Mouse (Mus musculus) testis, adult 2 months (tissue): ENCODE results near the gene Arl6ip1.

Experiments used
- CTCF ChIP-seq: fragments of 200-500 bp; IDR thresholded peaks from 2 replicates; pipeline ENCODE4 v1.5.1; 2012; ENCODE audit warnings: low read depth, mild to moderate bottlenecking, inconsistent platforms, low read length, moderate library complexity; ENCODE audit not compliant: control insufficient read depth, insufficient read depth, insufficient replicate concordance
- POLR2A ChIP-seq: fragments of 200-500 bp; IDR thresholded peaks from 2 replicates; pipeline ENCODE4 v1.6.1; 2012; ENCODE audit warnings: low read depth, mild to moderate bottlenecking, inconsistent platforms, low read length, moderate library complexity; ENCODE audit not compliant: control insufficient read depth

DNA sequence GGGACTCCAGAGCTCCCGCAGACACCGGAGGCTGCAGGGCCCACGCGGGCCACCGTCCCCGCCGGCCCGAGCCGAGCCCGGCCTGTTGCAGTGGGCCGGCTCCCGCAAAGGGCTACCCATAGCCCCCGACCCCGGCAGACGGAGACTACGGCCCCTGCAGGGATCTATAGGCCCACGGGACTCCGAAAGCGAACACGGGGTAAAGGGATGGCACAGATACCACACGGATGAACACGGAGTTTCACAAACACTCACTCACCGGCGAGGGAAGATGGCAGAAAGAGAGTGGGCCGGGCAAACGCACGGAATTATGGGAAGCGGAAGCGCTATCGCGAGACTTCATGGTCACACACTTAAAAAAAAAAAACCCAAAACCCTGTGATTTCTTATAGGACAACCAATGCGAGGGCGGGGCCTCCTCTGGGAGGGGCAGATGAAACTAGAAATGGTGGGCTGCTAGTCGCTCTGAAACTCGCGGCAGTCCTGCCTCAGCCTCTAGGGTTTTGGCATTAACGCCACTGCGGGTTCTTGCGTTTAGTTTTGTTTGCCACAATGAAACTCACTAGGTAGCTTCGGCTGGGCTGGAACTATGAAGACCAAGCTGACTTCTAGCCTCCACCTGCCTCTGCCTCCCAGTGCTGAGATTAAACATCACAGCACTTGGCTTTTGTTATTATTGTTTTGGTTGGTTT, 13.4 kb downstream of the Arl6ip1 start, which contains the start of gene Rps15a:
- TF ChIP-seq CTCF = no peak
- peak; percentile 99 for TF ChIP-seq POLR2A
